23 mouse cellular contexts compared by ENCODE assay signal in the genomic region with DNA sequence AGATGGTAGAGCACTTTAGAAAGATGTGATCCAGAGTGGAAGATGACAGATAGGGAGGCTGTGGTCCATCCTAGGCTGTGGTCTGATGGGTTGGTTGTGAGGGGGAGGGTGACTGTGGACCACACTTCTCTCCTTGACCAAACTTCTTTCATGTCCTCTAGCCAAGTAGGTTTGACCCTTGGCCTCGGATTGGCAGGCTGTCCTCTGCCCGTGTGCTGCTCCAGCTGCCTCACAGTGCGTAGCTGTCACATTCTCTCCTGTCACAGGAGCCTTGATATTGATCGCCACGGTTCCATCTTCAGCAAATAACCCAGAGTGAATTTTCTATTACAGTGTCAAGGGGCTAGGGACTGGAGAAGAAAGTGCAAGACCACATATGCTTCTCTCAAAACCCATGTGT.
DNase-seq lines count a peak whose midpoint lies in the region; ATAC-seq and TF ChIP-seq lines count a peak whose summit lies in the region.
"Had no signal": no experiment of that assay in that cellular context is flagged by ENCODE, and none has a peak within 500 bp of the region (broad histone marks: within the 10 kb centered on the region; RNA-seq: fewer than 3 reads in every experiment).

No protein-coding gene starts in this region.

- H3K9ac ChIP-seq in hindbrain, postnatal 0 days (replicated peaks; ENCODE audit: low read length) = no peak overlapping the region
- H3K9ac ChIP-seq in hindbrain, embryonic 11.5 days (ENCODE audit: low read depth, low read length) = no peak overlapping the region
- H3K9ac ChIP-seq: embryonic facial prominence, embryonic 12.5 days; forebrain, embryonic 13.5 days; forebrain, embryonic 15.5 days; forebrain, postnatal 0 days had no signal

- WGBS in hindbrain, postnatal 0 days = 61% methylated on average over 5 of the region's 5 CpGs
- WGBS in hindbrain, embryonic 11.5 days = 79% methylated on average over 5 of the region's 5 CpGs

- no peak overlapping the region for H3K4me2 ChIP-seq in hindbrain, postnatal 0 days (ENCODE audit: low read depth, low read length)
- no peak overlapping the region for H3K4me2 ChIP-seq in hindbrain, embryonic 11.5 days (replicated peaks; ENCODE audit: low read depth, low read length)
- H3K4me2 ChIP-seq: embryonic facial prominence, embryonic 12.5 days; forebrain, embryonic 13.5 days; forebrain, embryonic 15.5 days had no signal

- peak; percentile 63 to 64 for DNase-seq in cerebellum, postnatal 10 days
- no peak for DNase-seq in cerebellum, adult 11-12 months
- peak; percentile 19 for DNase-seq in hindbrain, postnatal 0 days (ENCODE audit: low spot score)
- DNase-seq in hindbrain, embryonic 11.5 days (ENCODE audit: low spot score) = no peak
- peak; percentile 33 for DNase-seq in retina, embryonic 14.5 days (ENCODE audit: low spot score)
- no peak for DNase-seq in retina, postnatal 1 day
- DNase-seq: adrenal gland, adult 8-10 months; adrenal gland, postnatal 14 days; adrenal gland, postnatal 36 days; B cell, adult 2 months; cerebellum, adult 18-20 months; cerebellum, adult 8-10 months; cerebellum, postnatal 25 days; forebrain, postnatal 0 days had no signal

- no peak for TF ChIP-seq CTCF in hindbrain, postnatal 0 days (IDR thresholded peaks at IDR 0.05; ENCODE audit: low read depth)

- no peaks in the 10 kb centered on the region for H3K36me3 ChIP-seq in hindbrain, postnatal 0 days (ENCODE audit: insufficient read depth, low read length)
- H3K36me3 ChIP-seq in hindbrain, embryonic 11.5 days (ENCODE audit: control insufficient read depth, insufficient read depth, low read length) = no peaks in the 10 kb centered on the region
- H3K36me3 ChIP-seq: embryonic facial prominence, embryonic 10.5 days; embryonic facial prominence, embryonic 12.5 days; forebrain, embryonic 15.5 days; G1E had no signal

- no peak overlapping the region for H3K4me3 ChIP-seq in hindbrain, postnatal 0 days (ENCODE audit: low read length)
- H3K4me3 ChIP-seq in hindbrain, embryonic 11.5 days (ENCODE audit: low read depth, low read length) = no peak overlapping the region
- H3K4me3 ChIP-seq: embryonic facial prominence, embryonic 10.5 days; embryonic facial prominence, embryonic 12.5 days; forebrain, embryonic 13.5 days; forebrain, embryonic 15.5 days had no signal

- no peak overlapping the region for H3K27ac ChIP-seq in hindbrain, postnatal 0 days
- no peak overlapping the region for H3K27ac ChIP-seq in hindbrain, embryonic 11.5 days (ENCODE audit: low read depth, low read length)
- H3K27ac ChIP-seq: embryonic facial prominence, embryonic 10.5 days; embryonic facial prominence, embryonic 12.5 days; forebrain, embryonic 13.5 days; forebrain, embryonic 15.5 days had no signal

- no peaks in the 10 kb centered on the region for H3K9me3 ChIP-seq in hindbrain, postnatal 0 days (ENCODE audit: low read length)
- no peaks in the 10 kb centered on the region for H3K9me3 ChIP-seq in hindbrain, embryonic 11.5 days (ENCODE audit: control insufficient read depth, low read length)
- H3K9me3 ChIP-seq: embryonic facial prominence, embryonic 10.5 days; embryonic facial prominence, embryonic 12.5 days; forebrain, embryonic 15.5 days had no signal

- no peaks in the 10 kb centered on the region for H3K4me1 ChIP-seq in hindbrain, postnatal 0 days (ENCODE audit: insufficient read depth, low read length)
- no peaks in the 10 kb centered on the region for H3K4me1 ChIP-seq in hindbrain, embryonic 11.5 days (replicated peaks; ENCODE audit: control insufficient read depth, insufficient read depth, low read length)
- H3K4me1 ChIP-seq: embryonic facial prominence, embryonic 10.5 days; embryonic facial prominence, embryonic 12.5 days; forebrain, embryonic 13.5 days; forebrain, embryonic 15.5 days had no signal

- no peak for ATAC-seq in hindbrain, postnatal 0 days
- ATAC-seq in hindbrain, embryonic 11.5 days (ENCODE audit: low FRiP score) = no peak
- ATAC-seq: activated CD4-positive, CD25-positive, alpha-beta regulatory T cell, adult 4 months; CD4-positive, CD25-positive, alpha-beta regulatory T cell, adult 4 months; forebrain, embryonic 13.5 days; forebrain, embryonic 15.5 days; forebrain, postnatal 0 days; Patski had no signal

- no peaks in the 10 kb centered on the region for H3K27me3 ChIP-seq in hindbrain, postnatal 0 days (ENCODE audit: insufficient read depth, low read length)
- no peaks in the 10 kb centered on the region for H3K27me3 ChIP-seq in hindbrain, embryonic 11.5 days (ENCODE audit: control insufficient read depth, insufficient read depth, low read length)
- H3K27me3 ChIP-seq: CH12.LX; embryonic facial prominence, embryonic 12.5 days; forebrain, embryonic 13.5 days; forebrain, embryonic 15.5 days had no signal

Comparison
In these comparisons a context has a peak if more than half of its experiments do, and no peak if none do; other contexts are left out.
1. DNase-seq: peak in cerebellum, postnatal 10 days (2 of 2), hindbrain, postnatal 0 days (single experiment) and retina, embryonic 14.5 days (single experiment); none in cerebellum, adult 11-12 months (single experiment), hindbrain, embryonic 11.5 days (single experiment) and retina, postnatal 1 day (single experiment).